Mouse (Mus musculus): ENCODE data around the gene Tmem248. TPM values are rescaled to one million over a fixed set of nuclear protein-coding genes. Genes with fewer than 3 reads are reported as not detected.

Gene Tmem248
- polyA plus RNA-seq, 1 experiment, result 33.4 TPM

GRCm38 (mm10) chr5:130221760-130222145, 4.9 kb downstream of the Tmem248 start:
- H3K4me1 ChIP-seq (ENCODE audit: control insufficient read depth, insufficient read depth, low read length), result peaks cover 26% of the 10 kb centered on the region
- peak overlapping the region; percentile 77 for H3K4me3 ChIP-seq (ENCODE audit: insufficient read depth, low read length)
- TF ChIP-seq CTCF (IDR thresholded peaks at IDR 0.05; ENCODE audit: low read depth, low read length), result no peak
- no peak for TF ChIP-seq POLR2A (IDR thresholded peaks at IDR 0.05; ENCODE audit: borderline replicate concordance, low read depth, low read length)
- H3K27ac ChIP-seq (ENCODE audit: insufficient read depth, low read depth, low read length), result peak overlapping the region; percentile 63

GRCm38 (mm10) chr5:130222146-130223004, 5.5 kb downstream of the Tmem248 start:
- Histone ChIP-seq H3K4me1 (ENCODE audit: control insufficient read depth, insufficient read depth, low read length) (peaks cover 29% of the 10 kb centered on the region), H3K4me3 (ENCODE audit: insufficient read depth, low read length) (peak overlapping the region; percentile 77), H3K27ac (ENCODE audit: insufficient read depth, low read depth, low read length) (peak overlapping the region; percentile 63)
- peak; percentile 19; the same call in 1 of the 2 replicates for TF ChIP-seq CTCF (IDR thresholded peaks at IDR 0.05; ENCODE audit: low read depth, low read length)
- TF ChIP-seq POLR2A (IDR thresholded peaks at IDR 0.05; ENCODE audit: borderline replicate concordance, low read depth, low read length), result no peak

DNA sequence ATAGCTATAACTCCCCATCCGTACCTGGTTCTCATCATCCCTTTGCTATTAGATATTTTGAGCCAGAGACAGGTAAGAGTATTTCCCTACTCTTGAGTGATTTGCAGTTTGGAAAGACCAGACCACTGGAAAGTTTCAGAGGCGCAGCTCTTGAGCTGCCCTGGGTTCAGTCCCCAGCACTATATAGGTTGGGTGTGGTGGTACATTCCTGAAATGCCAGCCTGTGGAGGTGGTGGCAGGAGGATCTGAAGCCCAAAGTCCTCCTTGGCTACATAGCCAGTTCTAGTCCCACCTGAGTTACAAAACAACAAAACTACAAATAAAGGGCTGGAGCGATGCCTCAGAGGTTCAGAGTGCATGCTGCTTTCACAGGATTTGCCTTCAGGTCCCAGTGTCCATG, 9.9 kb downstream of the Tmem248 start:
- Histone ChIP-seq H3K27ac (ENCODE audit: insufficient read depth, low read depth, low read length) (no peak overlapping the region), H3K4me1 (ENCODE audit: control insufficient read depth, insufficient read depth, low read length) (peaks cover 20% of the 10 kb centered on the region)

GRCm38 (mm10) chr5:130228120-130228519, 11.2 kb downstream of the Tmem248 start:
- TF ChIP-seq POLR2A (IDR thresholded peaks at IDR 0.05; ENCODE audit: borderline replicate concordance, low read depth, low read length) (no peak), CTCF (IDR thresholded peaks at IDR 0.05; ENCODE audit: low read depth, low read length) (no peak)
- peaks cover 19% of the 10 kb centered on the region for H3K4me1 ChIP-seq (ENCODE audit: control insufficient read depth, insufficient read depth, low read length)
- H3K4me3 ChIP-seq (ENCODE audit: insufficient read depth, low read length), result no peak overlapping the region
- no peak overlapping the region for H3K27ac ChIP-seq (ENCODE audit: insufficient read depth, low read depth, low read length)

More for the DNA sequence above, 9.9 kb downstream of the Tmem248 start:
- H3K4me3 ChIP-seq (ENCODE audit: insufficient read depth, low read length), result no peak overlapping the region
- TF ChIP-seq CTCF (IDR thresholded peaks at IDR 0.05; ENCODE audit: low read depth, low read length), result no peak
- TF ChIP-seq POLR2A (IDR thresholded peaks at IDR 0.05; ENCODE audit: borderline replicate concordance, low read depth, low read length), result no peak

DNA sequence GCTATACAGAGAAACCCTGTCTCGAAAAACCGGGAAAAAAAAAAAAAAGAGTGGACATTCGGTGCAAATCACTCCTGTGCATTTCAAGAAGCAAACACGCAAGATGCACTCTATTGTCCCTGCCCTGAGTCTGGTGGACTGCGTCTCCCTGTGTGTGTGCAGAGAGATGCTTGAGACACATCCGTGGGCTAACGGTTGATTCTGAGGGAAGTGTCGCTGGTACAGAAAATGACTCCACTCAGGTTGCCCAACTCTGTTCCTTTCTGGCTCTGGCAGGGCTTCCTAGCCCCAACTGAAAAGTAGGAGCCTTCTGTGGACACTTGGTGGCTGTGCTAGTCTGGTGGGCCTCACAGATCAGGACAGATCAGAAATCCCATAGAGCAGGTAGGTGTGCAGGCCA, 19.4 kb downstream of the Tmem248 start:
- Histone ChIP-seq H3K4me1 (ENCODE audit: control insufficient read depth, insufficient read depth, low read length) (no peaks in the 10 kb centered on the region), H3K27ac (ENCODE audit: insufficient read depth, low read depth, low read length) (no peak overlapping the region), H3K4me3 (ENCODE audit: insufficient read depth, low read length) (no peak overlapping the region)
- no peak for TF ChIP-seq POLR2A (IDR thresholded peaks at IDR 0.05; ENCODE audit: borderline replicate concordance, low read depth, low read length)
- no peak for TF ChIP-seq CTCF (IDR thresholded peaks at IDR 0.05; ENCODE audit: low read depth, low read length)

GRCm38 (mm10) chr5:130239236-130239635, 22.4 kb downstream of the Tmem248 start:
- TF ChIP-seq POLR2A (IDR thresholded peaks at IDR 0.05; ENCODE audit: borderline replicate concordance, low read depth, low read length), result no peak
- TF ChIP-seq CTCF (IDR thresholded peaks at IDR 0.05; ENCODE audit: low read depth, low read length), result no peak
- H3K4me1 ChIP-seq (ENCODE audit: control insufficient read depth, insufficient read depth, low read length), result no peaks in the 10 kb centered on the region
- H3K4me3 ChIP-seq (ENCODE audit: insufficient read depth, low read length), result no peak overlapping the region
- no peak overlapping the region for H3K27ac ChIP-seq (ENCODE audit: insufficient read depth, low read depth, low read length)

GRCm38 (mm10) chr5:130239856-130240255, 23.0 kb downstream of the Tmem248 start:
- Histone ChIP-seq H3K27ac (ENCODE audit: insufficient read depth, low read depth, low read length) (no peak overlapping the region), H3K4me1 (ENCODE audit: control insufficient read depth, insufficient read depth, low read length) (no peaks in the 10 kb centered on the region), H3K4me3 (ENCODE audit: insufficient read depth, low read length) (no peak overlapping the region)
- no peak for TF ChIP-seq POLR2A (IDR thresholded peaks at IDR 0.05; ENCODE audit: borderline replicate concordance, low read depth, low read length)
- TF ChIP-seq CTCF (IDR thresholded peaks at IDR 0.05; ENCODE audit: low read depth, low read length), result no peak

GRCm38 (mm10) chr5:130241426-130241825, 24.5 kb downstream of the Tmem248 start:
- H3K27ac ChIP-seq (ENCODE audit: insufficient read depth, low read depth, low read length), result no peak overlapping the region
- TF ChIP-seq POLR2A (IDR thresholded peaks at IDR 0.05; ENCODE audit: borderline replicate concordance, low read depth, low read length) (no peak), CTCF (IDR thresholded peaks at IDR 0.05; ENCODE audit: low read depth, low read length) (no peak)
- H3K4me1 ChIP-seq (ENCODE audit: control insufficient read depth, insufficient read depth, low read length), result no peaks in the 10 kb centered on the region
- H3K4me3 ChIP-seq (ENCODE audit: insufficient read depth, low read length), result no peak overlapping the region

- Histone ChIP-seq H3K4me3 (ENCODE audit: insufficient read depth, low read length) (no peak overlapping the region), H3K27ac (ENCODE audit: insufficient read depth, low read depth, low read length) (peak overlapping the region; percentile 68), H3K4me1 (ENCODE audit: control insufficient read depth, insufficient read depth, low read length) (peaks cover 13% of the 10 kb centered on the region)
- no peak for TF ChIP-seq POLR2A (IDR thresholded peaks at IDR 0.05; ENCODE audit: borderline replicate concordance, low read depth, low read length)
- TF ChIP-seq CTCF (IDR thresholded peaks at IDR 0.05; ENCODE audit: low read depth, low read length), result no peak
These were observed 30.9 kb downstream of the Tmem248 start for GRCm38 (mm10) chr5:130247823-130248222.
